Mouse (Mus musculus) layer of hippocampus, postnatal 25 days (tissue): Measurements from ENCODE around the gene Gys2. TPM values are rescaled to one million over a fixed set of nuclear protein-coding genes. Genes with fewer than 3 reads are reported as not detected.
"Not testable (repeated sequence)": the region's sequence is repeated elsewhere in the genome, so short reads cannot be mapped to it uniquely, and the experiment has no call there.

Source experiments
- DNase-seq, 2 experiments: peaks; one replicate each; pipeline ENCODE4 v3.0.0; 2022; ENCODE audit warnings: mixed read lengths in 2 of 2, low spot score in 1 of 2; ENCODE audit errors: extremely low spot score in 1 of 2
- total RNA-seq, 2 experiments: library from RNA; stranded (reverse); gene quantifications; 2 replicates each; pipeline ENCODE4 v1.2.3; 2021

Gene Gys2
- under 1 TPM; 0.22 to 0.31 TPM for total RNA-seq

GRCm38 (mm10) chr6:142472801-142473203 is at the start of gene Gys2:
Gys2 (minus strand) TSS chr6:142473109.
- DNase-seq: no peak

GRCm38 (mm10) chr6:142521591-142522110 is 48.7 kb upstream of the Gys2 start:
- no peak for DNase-seq

GRCm38 (mm10) chr6:142519110-142519509 is 46.2 kb upstream of the Gys2 start:
- DNase-seq: no peak

- not testable (repeated sequence) for DNase-seq
Observed at GRCm38 (mm10) chr6:142515379-142515778, 42.5 kb upstream of the Gys2 start.

- peak; percentile 46 to 83 for DNase-seq
Observed at GRCm38 (mm10) chr6:142514912-142515311, 42.0 kb upstream of the Gys2 start.

GRCm38 (mm10) chr6:142512902-142513301 is 40.0 kb upstream of the Gys2 start:
- no peak for DNase-seq

- DNase-seq: no peak
Observed at GRCm38 (mm10) chr6:142511516-142512135, 38.7 kb upstream of the Gys2 start.

GRCm38 (mm10) chr6:142508663-142509062 is 35.8 kb upstream of the Gys2 start:
- DNase-seq: no peak

GRCm38 (mm10) chr6:142507785-142508162 is 34.9 kb upstream of the Gys2 start, which contains the start of gene Ldhb:
Ldhb (minus strand) TSS chr6:142507957.
- peak; percentile 78 to 79 for DNase-seq

GRCm38 (mm10) chr6:142507033-142507784 is 34.3 kb upstream of the Gys2 start:
- peak; percentile 20 to 22 for DNase-seq

- no peak for DNase-seq
Observed at GRCm38 (mm10) chr6:142506338-142507032, 33.6 kb upstream of the Gys2 start.

- DNase-seq: no peak
Observed at GRCm38 (mm10) chr6:142503601-142504000, 30.7 kb upstream of the Gys2 start.

- no peak for DNase-seq
Observed at GRCm38 (mm10) chr6:142502519-142503125, 29.7 kb upstream of the Gys2 start.

- not testable (repeated sequence) for DNase-seq
Observed at GRCm38 (mm10) chr6:142490114-142490513, 17.2 kb upstream of the Gys2 start.

- no peak for DNase-seq
Observed at GRCm38 (mm10) chr6:142487638-142488037, 14.7 kb upstream of the Gys2 start.

- DNase-seq: no peak
Observed at GRCm38 (mm10) chr6:142485478-142486123, 12.7 kb upstream of the Gys2 start.

GRCm38 (mm10) chr6:142477239-142477638 is 4.3 kb upstream of the Gys2 start:
- no peak for DNase-seq

GRCm38 (mm10) chr6:142471141-142471540 is 1.8 kb downstream of the Gys2 start:
- no peak for DNase-seq

- peak in 1 of 2 experiments; percentile 10 for DNase-seq
Observed at GRCm38 (mm10) chr6:142469602-142470001, 3.3 kb downstream of the Gys2 start.

- no peak for DNase-seq
Observed at GRCm38 (mm10) chr6:142462194-142462593, 10.7 kb downstream of the Gys2 start.
